Mouse (Mus musculus) liver, adult 2 months (tissue): ENCODE data around the gene Ppp1r15b. TPM values are rescaled to one million over a fixed set of nuclear protein-coding genes. Genes with fewer than 3 reads are reported as not detected.
A peak's percentile ranks its signal among the peaks of the same experiment; 100 is the strongest.

Experiments
- DNase-seq: peaks from one replicate; pipeline ENCODE4 v3.0.0-alpha.2; 2011; ENCODE audit warnings: low read depth, low spot score; ENCODE audit errors: extremely low read depth
- H3K27ac ChIP-seq: fragments of 200-500 bp; replicated peaks from 2 replicates; pipeline ENCODE4 v1.5.1; 2012; ENCODE audit warnings: low read depth, mild to moderate bottlenecking, control low read depth, inconsistent platforms, low read length; ENCODE audit not compliant: insufficient read depth
- H3K27me3 ChIP-seq: fragments of 200-500 bp; 2 replicates; pipeline ENCODE4 v1.6.1; 2012; ENCODE audit warnings: mild to moderate bottlenecking, moderate library complexity, low read length, inconsistent platforms; ENCODE audit not compliant: control insufficient read depth, insufficient read depth
- H3K36me3 ChIP-seq: fragments of 200-500 bp; 2 replicates; pipeline ENCODE4 v1.6.1; 2012; ENCODE audit warnings: low read length, inconsistent platforms; ENCODE audit not compliant: control insufficient read depth, insufficient read depth
- H3K4me1 ChIP-seq: fragments of 200-500 bp; 2 replicates; pipeline ENCODE4 v1.6.1; 2011; ENCODE audit warnings: low read length; ENCODE audit not compliant: control insufficient read depth, insufficient read depth
- H3K4me3 ChIP-seq: fragments of 200-500 bp; 2 replicates; pipeline ENCODE4 v1.5.1; 2011; ENCODE audit warnings: low read depth, mild to moderate bottlenecking, control low read depth, low read length, moderate library complexity; ENCODE audit not compliant: insufficient read depth
- H3K79me2 ChIP-seq: fragments of 200-500 bp; 2 replicates; pipeline ENCODE4 v1.6.1; 2012; ENCODE audit warnings: inconsistent platforms, mild to moderate bottlenecking, low read length, moderate library complexity; ENCODE audit not compliant: control insufficient read depth, insufficient read depth
- H3K9ac ChIP-seq: fragments of 200-500 bp; 2 replicates; pipeline ENCODE4 v1.6.1; 2012; ENCODE audit warnings: low read depth, mild to moderate bottlenecking, control low read depth, inconsistent platforms, low read length
- CTCF ChIP-seq: fragments of 200-500 bp; IDR thresholded peaks from 2 replicates; pipeline ENCODE4 v1.5.1; 2011; ENCODE audit warnings: low read depth, low read length, control low read depth
- POLR2A ChIP-seq: fragments of 200-500 bp; IDR thresholded peaks from 2 replicates; pipeline ENCODE4 v1.6.1; 2011; ENCODE audit warnings: low read length, control low read depth; ENCODE audit not compliant: insufficient read depth; ENCODE audit errors: extremely low read depth
- WGBS: fragments of 180-500 bp; shearing (Covaris S2); methylation state at CpG from one replicate; pipeline ENCODE4 v1.1.7; 2018; 5-methylcytosine and 5-hydroxymethylcytosine counted together
- polyA plus RNA-seq: library from polyadenylated mRNA; depleted of rRNA; stranded (reverse); fragments of >200 nt; gene quantifications from 2 replicates; pipeline ENCODE4 v1.2.3, GENCODE M21; 2012; rRNA removed
- total RNA-seq: library from RNA; depleted of rRNA; stranded (reverse); fragments of >200 nt; gene quantifications from 2 replicates; pipeline ENCODE4 v1.2.3, GENCODE M21; 2014; rRNA removed

Gene Ppp1r15b
- total and polyA plus RNA-seq, 2 experiments: 24.0 to 43.3 TPM

DNA sequence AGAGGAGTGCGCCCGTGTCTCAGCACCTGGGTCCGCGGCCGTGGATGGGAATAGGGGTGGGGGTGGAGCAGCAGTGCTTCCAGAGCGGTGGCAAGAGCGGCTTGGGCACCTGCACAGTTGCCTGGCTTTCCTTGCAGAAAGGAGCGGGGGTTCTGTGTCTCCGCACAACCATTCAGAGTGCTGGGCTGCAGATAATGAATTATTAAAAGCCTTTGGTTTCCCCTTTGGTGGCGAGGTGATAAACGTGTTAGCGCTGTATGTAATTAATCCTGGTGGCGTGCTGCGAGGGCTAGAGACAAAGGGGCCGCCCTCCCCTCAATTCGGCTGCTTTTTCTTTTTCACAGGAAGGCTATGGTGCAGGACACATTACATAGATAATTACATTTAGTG is 51.8 kb downstream of the Ppp1r15b start:
- TF ChIP-seq CTCF (no peak), POLR2A (no peak)
- peak overlapping the region; percentile 42; the same call in 1 of the 2 replicates for H3K4me3 ChIP-seq
- no peaks in the 10 kb centered on the region for H3K36me3 ChIP-seq
- no peak overlapping the region for H3K27ac ChIP-seq
- 29% methylated on average over 16 of the region's 16 CpGs for WGBS
- H3K9ac ChIP-seq: no peak overlapping the region
- H3K27me3 ChIP-seq: 0 out of 2 replicates have a peak, but pooled peaks cover 3% of the 10 kb centered on the region
- no peak for DNase-seq
- peaks cover 6% of the 10 kb centered on the region; the same call in 1 of the 2 replicates for H3K4me1 ChIP-seq
- H3K79me2 ChIP-seq: 0 out of 2 replicates have a peak, but pooled peaks cover 2% of the 10 kb centered on the region

DNA sequence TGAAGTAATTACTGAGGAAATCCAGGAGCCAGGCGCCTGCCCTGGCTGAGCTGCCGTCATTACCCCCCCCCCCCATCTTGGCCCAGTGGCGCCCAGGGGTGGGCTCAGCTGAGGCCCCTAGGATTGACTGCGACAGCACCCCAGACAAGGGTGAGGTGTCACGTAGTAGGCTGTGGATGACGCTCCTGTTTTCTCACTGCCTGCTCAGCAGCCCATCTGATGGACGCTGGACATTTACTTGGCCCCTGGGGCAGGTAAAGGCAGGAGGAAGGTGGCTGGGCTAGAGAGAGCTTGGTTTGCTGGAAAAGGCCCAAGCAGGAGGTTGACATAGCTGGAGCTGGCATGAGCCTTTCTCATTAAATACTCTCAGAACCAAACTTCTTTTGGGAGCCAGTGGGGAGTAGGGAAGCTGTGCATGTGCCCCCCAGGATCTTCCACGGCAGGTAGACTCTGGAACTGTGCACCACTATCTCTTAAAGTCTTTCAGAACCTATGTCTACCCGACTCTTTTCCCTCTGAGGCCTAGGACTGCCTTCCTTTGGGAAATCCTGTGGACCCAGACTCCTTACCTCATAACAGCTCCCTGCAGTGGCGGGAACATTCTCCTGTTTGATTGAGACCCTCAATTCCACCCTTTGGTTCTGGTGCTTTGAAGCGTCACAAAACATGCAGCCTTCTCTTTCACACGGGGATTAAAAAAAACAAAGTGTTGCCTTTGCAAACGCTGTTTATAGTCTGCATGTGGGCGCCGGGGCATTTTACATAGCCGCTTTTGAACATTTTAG is 52.4 kb downstream of the Ppp1r15b start:
- Histone ChIP-seq H3K4me3 (no peak overlapping the region), H3K79me2 (0 out of 2 replicates have a peak, but pooled peaks cover 2% of the 10 kb centered on the region), H3K9ac (no peak overlapping the region), H3K36me3 (no peaks in the 10 kb centered on the region), H3K4me1 (peaks cover 6% of the 10 kb centered on the region; the same call in 1 of the 2 replicates), H3K27me3 (0 out of 2 replicates have a peak, but pooled peaks cover 3% of the 10 kb centered on the region), H3K27ac (no peak overlapping the region)
- DNase-seq: no peak
- TF ChIP-seq POLR2A (no peak), CTCF (no peak)
- WGBS: 88% methylated on average over 16 of the region's 16 CpGs

DNA sequence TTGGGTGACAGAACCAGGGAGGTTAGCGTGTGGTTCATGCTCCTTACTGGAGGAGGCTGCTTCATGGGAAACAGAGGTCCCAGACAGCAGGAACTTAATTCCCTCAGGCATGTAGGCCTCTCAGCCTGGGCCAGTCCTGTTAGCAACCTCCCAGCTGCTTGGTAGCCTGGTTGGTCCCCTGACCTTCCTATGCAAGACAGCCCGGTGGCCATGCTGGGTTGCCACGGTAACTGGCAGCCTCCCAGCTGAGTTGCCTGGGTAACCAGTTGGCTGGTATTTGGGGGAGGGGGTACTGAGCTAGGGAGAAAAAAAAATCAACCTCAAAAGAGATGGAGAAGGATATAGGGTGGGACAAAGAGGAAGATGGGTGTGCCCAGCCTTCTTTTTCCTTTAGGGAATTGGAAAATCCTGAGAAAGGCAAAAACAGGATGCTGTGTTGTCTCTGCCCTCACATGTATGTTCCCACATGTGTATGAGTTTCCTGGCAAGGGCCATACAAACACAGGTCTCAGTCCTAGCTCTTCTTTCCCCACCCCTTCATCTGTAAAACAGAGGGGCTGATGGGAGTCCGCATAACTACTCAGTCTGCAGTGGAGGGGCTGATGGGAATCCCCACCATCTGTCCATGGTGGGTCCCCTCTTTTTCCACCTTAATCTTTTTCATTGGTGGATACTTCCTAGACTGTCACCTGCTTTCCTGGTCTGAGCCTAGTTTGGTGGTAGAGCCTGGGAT is 57.2 kb downstream of the Ppp1r15b start:
- no peak overlapping the region for H3K27ac ChIP-seq
- H3K4me1 ChIP-seq: no peaks in the 10 kb centered on the region
- H3K9ac ChIP-seq: no peak overlapping the region
- H3K36me3 ChIP-seq: no peaks in the 10 kb centered on the region
- H3K4me3 ChIP-seq: no peak overlapping the region
- TF ChIP-seq POLR2A (no peak), CTCF (no peak)
- DNase-seq: no peak
- WGBS: 54% methylated on average over 4 of the region's 4 CpGs
- no peaks in the 10 kb centered on the region for H3K79me2 ChIP-seq
- H3K27me3 ChIP-seq: no peaks in the 10 kb centered on the region

DNA sequence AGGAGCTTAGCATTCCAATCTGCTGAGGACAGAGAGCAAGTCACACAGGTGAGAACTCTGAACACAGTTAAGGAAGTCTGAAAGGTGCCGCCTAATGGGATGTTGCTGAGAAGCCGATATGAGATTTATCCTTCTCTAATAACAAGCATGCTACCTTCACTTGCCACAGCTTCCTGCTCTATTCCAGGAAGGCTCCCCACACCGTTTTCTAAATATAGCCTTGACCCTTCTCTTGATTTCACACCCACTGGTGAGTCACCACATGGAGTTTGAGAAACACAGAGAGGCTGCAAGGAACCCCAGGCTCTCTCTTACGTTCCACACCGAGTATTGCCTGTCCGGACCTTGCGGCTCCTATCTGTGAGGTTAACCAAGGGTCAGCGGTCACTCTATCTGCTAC is 57.8 kb downstream of the Ppp1r15b start:
- WGBS: 87% methylated on average over 8 of the region's 8 CpGs
- no peak for DNase-seq
- no peak overlapping the region for H3K27ac ChIP-seq
- H3K79me2 ChIP-seq: no peaks in the 10 kb centered on the region
- no peak overlapping the region for H3K4me3 ChIP-seq
- no peaks in the 10 kb centered on the region for H3K36me3 ChIP-seq
- no peaks in the 10 kb centered on the region for H3K27me3 ChIP-seq
- H3K9ac ChIP-seq: no peak overlapping the region
- H3K4me1 ChIP-seq: no peaks in the 10 kb centered on the region
- TF ChIP-seq CTCF (no peak), POLR2A (no peak)

Other genes starting within 250 kb of the Ppp1r15b start
- gene Mdm4, start 100.6 kb upstream of the Ppp1r15b start, total RNA-seq: 40.9 and 41.8 TPM in 2 replicates
- 8.9 and 14.3 TPM in 2 replicates for gene Mdm4, start 100.6 kb upstream of the Ppp1r15b start, polyA plus RNA-seq
- gene Pik3c2b, start 85.5 kb upstream of the Ppp1r15b start, total RNA-seq: 2.5 TPM in 2 replicates
- 1.6 and 3.3 TPM in 2 replicates for gene Pik3c2b, start 85.5 kb upstream of the Ppp1r15b start, polyA plus RNA-seq
- 20.5 and 22.8 TPM in 2 replicates for gene Plekha6, start 33.1 kb downstream of the Ppp1r15b start, total RNA-seq
- gene Plekha6, start 33.1 kb downstream of the Ppp1r15b start, polyA plus RNA-seq: 29.0 and 37.2 TPM in 2 replicates
- 11.4 and 13.0 TPM in 2 replicates for gene Golt1a, start 178.7 kb downstream of the Ppp1r15b start, total RNA-seq
- gene Golt1a, start 178.7 kb downstream of the Ppp1r15b start, polyA plus RNA-seq: 16.1 and 21.2 TPM in 2 replicates
- not detected in 2 replicates for gene Kiss1, start 190.7 kb downstream of the Ppp1r15b start, total RNA-seq
- not detected in 2 replicates for gene Kiss1, start 190.7 kb downstream of the Ppp1r15b start, polyA plus RNA-seq
- gene Ren1, start 219.4 kb downstream of the Ppp1r15b start, total RNA-seq: not detected in 2 replicates
- gene Ren1, start 219.4 kb downstream of the Ppp1r15b start, polyA plus RNA-seq: 0.18 and 7.6 TPM in 2 replicates
- 361 and 389 TPM in 2 replicates for gene Etnk2, start 232.4 kb downstream of the Ppp1r15b start, total RNA-seq
- 249 and 278 TPM in 2 replicates for gene Etnk2, start 232.4 kb downstream of the Ppp1r15b start, polyA plus RNA-seq